Mouse (Mus musculus) lung, postnatal 0 days (tissue): Measurements from ENCODE around the gene Sec22a.

Experiments
- CTCF ChIP-seq: IDR thresholded peaks from 2 replicates; pipeline ENCODE4 v1.5.1; 2016; ENCODE audit warnings: antibody characterized with exemption, mild to moderate bottlenecking
- EP300 ChIP-seq: IDR thresholded peaks from 2 replicates; pipeline ENCODE4 v1.6.1; 2016; ENCODE audit warnings: antibody characterized with exemption, mild to moderate bottlenecking, control low read depth

DNA sequence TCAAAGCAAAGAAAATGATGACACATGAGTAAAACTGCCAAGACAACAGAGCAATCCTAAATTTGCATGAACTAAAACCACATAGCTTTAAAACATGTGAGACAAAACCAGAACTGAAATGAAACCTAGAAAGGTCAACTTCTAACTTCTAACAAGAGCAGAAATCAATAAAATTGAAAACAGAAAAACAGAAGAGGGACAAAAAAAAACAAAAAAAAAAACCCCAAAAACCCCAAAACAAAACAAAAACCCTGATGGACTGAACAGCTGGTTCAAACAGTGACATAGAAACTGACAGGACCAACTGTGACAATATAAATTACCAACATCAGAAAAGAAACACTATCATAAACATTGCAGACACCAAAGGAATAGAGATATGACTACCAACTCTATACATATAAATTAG is 46.9 kb downstream of the Sec22a start:
- TF ChIP-seq CTCF: no peak
- no peak for TF ChIP-seq EP300
